Mouse (Mus musculus): ENCODE results near the gene Gm20605. TPM values are rescaled to one million over a fixed set of nuclear protein-coding genes. Genes with fewer than 3 reads are reported as not detected.

The Gm20605 gene
- total and polyA plus RNA-seq, 3 experiments, result 1.1 to 9.0 (median 1.1) TPM

GRCm38 (mm10) chr5:137580246-137580645 is 48.7 kb upstream of the Gm20605 start:
- Histone ChIP-seq H3K4me2 (ENCODE audit: insufficient read depth, low read depth, poor library complexity, severe bottlenecking) (no peak overlapping the region), H3K27ac (ENCODE audit: insufficient read depth, low read depth) (no peak overlapping the region), H3K4me3 (replicated peaks in 1 of 3; ENCODE audit: low read depth in 2 of 3, low read length in 2 of 3, poor library complexity in 1 of 3) (no peak overlapping the region), H3K9ac (ENCODE audit: insufficient read depth, low read depth) (no peak overlapping the region), H3K9me3 (replicated peaks; ENCODE audit: low read length) (no peaks in the 10 kb centered on the region), H3K27me3 (replicated peaks) (peaks cover 8% of the 10 kb centered on the region), H3K36me3 (replicated peaks in 1 of 2; ENCODE audit: control insufficient read depth in 1 of 2, insufficient read depth in 1 of 2, low read length in 1 of 2) (no peaks in the 10 kb centered on the region), H3K4me1 (ENCODE audit: control insufficient read depth in 1 of 2, insufficient read depth in 2 of 2) (no peaks in the 10 kb centered on the region), H3K79me2 (replicated peaks; ENCODE audit: control insufficient read depth, extremely low read depth, insufficient read depth, poor library complexity, severe bottlenecking) (no peaks in the 10 kb centered on the region)
- dilution Hi-C loops (cut with MboI; ENCODE audit: extremely low pct_ligation_motif_present, extremely low pct_unique_long_range_greater_than_20kb, low sequenced_read_pairs), result no loop called here
- in situ Hi-C loops (cut with MboI; ENCODE audit: low pct_ligation_motif_present, low pct_unique_long_range_greater_than_20kb, low sequenced_read_pairs), result no loop called here
- no peak for DNase-seq (ENCODE audit: extremely low read depth)
- no peak for TF ChIP-seq CTCF (conservative IDR thresholded peaks at IDR 0.05 in 1 of 2, IDR thresholded peaks at IDR 0.05 in 1 of 2; ENCODE audit: low read depth in 2 of 2, low read length in 2 of 2)
- TF ChIP-seq MAFK (IDR thresholded peaks at IDR 0.05; ENCODE audit: insufficient replicate concordance, low read length), result no peak
- no peak for TF ChIP-seq HCFC1 (IDR thresholded peaks at IDR 0.05; ENCODE audit: low read depth, low read length)
- no peak for TF ChIP-seq JUN (IDR thresholded peaks at IDR 0.05; ENCODE audit: insufficient read depth, low read depth, low read length)
- no peak for TF ChIP-seq KAT2A (IDR thresholded peaks at IDR 0.05; ENCODE audit: insufficient replicate concordance, low read length)
- TF ChIP-seq ZKSCAN1 (IDR thresholded peaks at IDR 0.05; ENCODE audit: borderline replicate concordance, low read depth, low read length), result no peak
- TF ChIP-seq POLR2A (IDR thresholded peaks at IDR 0.05; ENCODE audit: low read depth, low read length), result no peak
- TF ChIP-seq RAD21 (IDR thresholded peaks at IDR 0.05; ENCODE audit: low read depth, low read length), result no peak
- no peak for TF ChIP-seq BHLHE40 (IDR thresholded peaks at IDR 0.05; ENCODE audit: low read depth, low read length)
- no peak for TF ChIP-seq MAX (IDR thresholded peaks at IDR 0.05; ENCODE audit: low read length)
- TF ChIP-seq USF1 (IDR thresholded peaks at IDR 0.05; ENCODE audit: low read depth, low read length), result no peak
- no peak for TF ChIP-seq MAZ (IDR thresholded peaks at IDR 0.05; ENCODE audit: low read depth, low read length)
- TF ChIP-seq CHD1 (IDR thresholded peaks at IDR 0.05; ENCODE audit: low read depth, low read length), result no peak
- TF ChIP-seq GABPA (IDR thresholded peaks at IDR 0.05; ENCODE audit: insufficient replicate concordance, low read depth, low read length), result no peak
- no peak for TF ChIP-seq RCOR1 (conservative IDR thresholded peaks at IDR 0.05; ENCODE audit: low read depth, low read length)
- no peak for TF ChIP-seq ZC3H11A (IDR thresholded peaks at IDR 0.05; ENCODE audit: low read depth, low read length)
- TF ChIP-seq NELFE (IDR thresholded peaks at IDR 0.05; ENCODE audit: low read depth, low read length), result no peak
- TF ChIP-seq PAX5 (IDR thresholded peaks at IDR 0.05; ENCODE audit: low read length), result no peak
- TF ChIP-seq NRF1 (IDR thresholded peaks at IDR 0.05; ENCODE audit: low read depth, low read length), result no peak

GRCm38 (mm10) chr5:137582702-137583101 is 46.3 kb upstream of the Gm20605 start:
- Histone ChIP-seq H3K27me3 (replicated peaks) (peaks cover 3% of the 10 kb centered on the region), H3K27ac (ENCODE audit: insufficient read depth, low read depth) (no peak overlapping the region), H3K36me3 (replicated peaks in 1 of 2; ENCODE audit: control insufficient read depth in 1 of 2, insufficient read depth in 1 of 2, low read length in 1 of 2) (no peaks in the 10 kb centered on the region), H3K4me1 (ENCODE audit: control insufficient read depth in 1 of 2, insufficient read depth in 2 of 2) (no peaks in the 10 kb centered on the region), H3K9ac (ENCODE audit: insufficient read depth, low read depth) (no peak overlapping the region), H3K4me3 (replicated peaks in 1 of 3; ENCODE audit: low read depth in 2 of 3, low read length in 2 of 3, poor library complexity in 1 of 3) (no peak overlapping the region), H3K4me2 (ENCODE audit: insufficient read depth, low read depth, poor library complexity, severe bottlenecking) (no peak overlapping the region), H3K9me3 (replicated peaks; ENCODE audit: low read length) (peaks cover 6% of the 10 kb centered on the region), H3K79me2 (replicated peaks; ENCODE audit: control insufficient read depth, extremely low read depth, insufficient read depth, poor library complexity, severe bottlenecking) (no peaks in the 10 kb centered on the region)
- in situ Hi-C loops (cut with MboI; ENCODE audit: low pct_ligation_motif_present, low pct_unique_long_range_greater_than_20kb, low sequenced_read_pairs), result no loop called here
- dilution Hi-C loops (cut with MboI; ENCODE audit: extremely low pct_ligation_motif_present, extremely low pct_unique_long_range_greater_than_20kb, low sequenced_read_pairs), result no loop called here
- DNase-seq (ENCODE audit: extremely low read depth), result no peak
- TF ChIP-seq MEF2A (IDR thresholded peaks at IDR 0.05; ENCODE audit: borderline replicate concordance, low read depth, low read length) (no peak), MYC (IDR thresholded peaks at IDR 0.05; ENCODE audit: low read depth, low read length) (no peak), MAFK (IDR thresholded peaks at IDR 0.05; ENCODE audit: insufficient replicate concordance, low read length) (no peak), UBTF (IDR thresholded peaks at IDR 0.05; ENCODE audit: low read depth, low read length) (no peak), HCFC1 (IDR thresholded peaks at IDR 0.05; ENCODE audit: low read depth, low read length) (no peak), CHD1 (IDR thresholded peaks at IDR 0.05; ENCODE audit: low read depth, low read length) (no peak), PAX5 (IDR thresholded peaks at IDR 0.05; ENCODE audit: low read length) (no peak)

All from CH12.LX (cell line).